Mouse (Mus musculus) left cerebral cortex, postnatal 4 days (tissue): ENCODE measurements at regions not wholly inside any gene's neighbourhood (a gene's known extent, or its start where the extent isn't known, plus 50 kb on each side); places are given as distances from the start of the nearest gene placed in this dataset.
"Not testable (repeated sequence)": the region's sequence is repeated elsewhere in the genome, so short reads cannot be mapped to it uniquely, and the experiment has no call there.

ENCODE experiments used
- DNase-seq: peaks from one replicate; pipeline ENCODE4 v3.0.0-alpha.2; 2022
- intact Hi-C: fragments of 180-260 bp; cut with DNase I; formaldehyde crosslinking; loops from one replicate; pipeline ENCODE4 v1.15.1; 2025

DNA sequence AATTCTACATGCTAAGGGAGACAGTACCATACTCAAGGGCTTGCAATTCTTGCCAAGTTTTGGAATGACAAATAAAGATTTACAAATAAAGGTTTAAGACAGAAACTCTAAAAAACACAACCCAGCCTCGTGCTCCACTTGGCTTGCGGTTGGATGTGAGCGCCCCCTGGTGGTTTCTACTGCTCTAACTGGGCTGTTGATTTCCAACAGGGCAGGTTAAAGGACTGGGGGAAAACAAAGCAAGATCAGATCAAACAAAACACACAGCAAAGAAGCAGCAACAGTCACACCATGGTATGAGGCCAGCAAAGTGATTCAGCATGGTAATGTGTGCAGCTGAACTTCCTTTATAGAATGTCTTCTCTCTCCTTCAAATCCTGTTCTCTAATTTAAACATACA lies 339.2 kb downstream of the Adam3 start:
- intact Hi-C loops = loop anchor here (2.0 kb wide), 1 partner anchor 790 kb away; no protein-coding TSS in a partner anchor
- DNase-seq = peak; percentile 84

DNA sequence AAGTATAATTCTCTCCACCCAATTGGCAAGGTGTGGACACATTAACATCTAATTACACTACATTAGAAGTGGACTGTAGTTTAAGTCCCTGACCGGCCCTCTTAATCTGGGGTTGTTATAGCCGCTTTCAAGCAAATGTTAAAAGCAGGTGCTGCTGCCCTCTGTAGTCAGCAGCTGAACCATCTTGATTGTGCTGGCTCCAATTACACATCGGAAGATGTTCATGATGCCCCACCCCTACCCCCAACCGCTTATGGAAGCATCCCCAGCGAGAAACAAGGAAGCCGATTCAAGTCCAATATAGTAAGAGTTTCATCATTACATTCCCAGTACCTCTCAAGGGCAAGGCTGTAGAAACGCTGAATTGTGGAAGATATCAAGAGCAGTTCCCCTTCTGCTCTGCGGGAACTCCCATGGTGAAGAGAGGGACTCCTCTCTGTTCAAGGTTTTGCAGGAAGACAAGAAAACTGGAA lies 341.7 kb downstream of the Adam3 start:
- intact Hi-C loops = no loop called here

GRCm38 (mm10) chr8:24383130-24383962 lies 342.3 kb downstream of the Adam3 start:
- intact Hi-C loops = no loop called here

More for the DNA sequence above, 341.7 kb downstream of the Adam3 start:
- DNase-seq = no peak

DNA sequence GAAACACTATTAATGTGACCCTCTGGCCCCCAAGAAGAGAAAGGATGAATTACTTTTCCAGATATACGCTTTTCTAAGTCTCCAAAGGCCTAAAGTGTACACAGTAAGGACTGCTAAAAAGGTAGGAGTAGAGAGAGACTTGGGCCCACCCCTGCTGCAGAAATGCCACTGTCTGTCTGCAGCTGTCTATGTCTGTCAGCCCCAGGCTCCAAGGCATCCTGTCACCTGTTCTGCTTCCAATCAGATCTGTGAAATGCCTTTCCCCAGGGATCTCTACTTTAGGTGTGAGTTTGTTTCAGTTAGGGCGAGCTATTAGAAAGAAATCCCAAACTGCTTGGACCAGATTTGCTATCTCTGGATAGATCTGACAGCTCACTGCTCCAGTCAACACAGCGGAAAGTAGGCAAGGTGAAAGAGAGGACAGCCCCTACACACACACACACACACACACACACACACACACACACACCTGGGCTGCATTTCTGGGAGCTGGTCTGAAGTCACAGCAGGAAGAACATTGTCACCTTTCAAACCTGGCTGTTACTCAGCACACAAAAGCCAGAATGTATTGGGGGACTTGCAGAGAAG lies 343.9 kb downstream of the Adam3 start:
- DNase-seq = no peak
- intact Hi-C loops = no loop called here

More at GRCm38 (mm10) chr8:24383130-24383962, 342.3 kb downstream of the Adam3 start:
- no peak for DNase-seq

DNA sequence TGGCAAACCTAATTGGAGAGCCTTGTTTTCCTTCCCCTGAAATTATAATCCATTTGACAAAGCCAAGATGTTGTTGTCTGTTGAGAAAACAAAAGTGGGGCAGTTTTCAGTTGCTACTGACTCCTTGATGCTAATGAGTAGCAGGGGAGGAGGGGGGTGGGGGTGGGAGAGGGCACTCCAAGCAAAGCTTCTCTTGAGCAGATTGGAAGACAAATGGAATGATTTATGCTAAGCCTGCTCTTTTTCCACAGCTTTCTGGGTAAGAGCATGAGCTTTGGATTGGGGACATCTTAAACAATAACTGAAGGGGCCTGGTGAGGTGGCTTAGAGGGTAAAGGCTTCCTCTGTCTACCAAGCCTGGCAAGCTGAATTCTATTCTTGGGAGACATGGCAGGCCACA lies 347.6 kb downstream of the Adam3 start:
- intact Hi-C loops = no loop called here
- no peak for DNase-seq

DNA sequence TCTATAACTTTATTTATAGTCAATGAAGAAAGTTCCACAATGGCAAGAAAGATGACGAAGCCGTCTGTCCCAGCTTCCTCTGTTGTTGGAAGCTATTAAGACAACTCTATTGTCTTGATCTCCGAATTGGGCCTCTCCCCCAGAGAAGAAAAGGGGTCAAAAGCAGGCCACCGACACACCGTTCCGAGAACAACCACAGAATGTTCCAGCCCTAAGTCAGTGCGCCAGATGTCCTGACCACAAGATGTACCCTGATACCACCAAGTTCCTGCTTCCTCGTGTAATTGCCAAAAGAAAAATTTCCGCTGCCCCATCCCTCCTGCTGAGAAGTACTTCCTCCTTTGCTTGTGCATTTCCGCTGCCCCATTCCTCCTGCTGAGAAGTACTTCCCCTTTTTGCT lies 348.8 kb downstream of the Adam3 start:
- DNase-seq, intact Hi-C loops: not testable (repeated sequence)

DNA sequence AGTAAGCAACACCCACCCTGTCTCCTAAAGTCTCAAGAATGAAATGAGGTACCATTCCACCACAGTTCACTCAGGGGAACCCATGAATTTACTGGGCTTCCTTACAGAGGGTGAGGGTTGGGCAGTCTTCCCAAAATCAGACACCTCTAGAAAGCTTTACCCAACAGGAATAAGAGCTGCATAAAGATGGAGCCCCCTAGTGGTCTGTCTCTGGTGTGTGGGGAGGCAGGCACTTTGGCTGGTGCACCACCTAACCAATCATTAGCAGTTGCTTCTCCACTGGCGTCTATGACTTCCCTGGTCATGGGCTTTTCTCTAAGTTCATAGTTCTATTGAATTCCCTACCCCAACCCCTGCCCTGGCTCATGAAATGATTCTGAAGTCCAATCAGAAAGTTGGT lies 351.1 kb downstream of the Adam3 start:
- no peak for DNase-seq
- intact Hi-C loops = no loop called here

DNA sequence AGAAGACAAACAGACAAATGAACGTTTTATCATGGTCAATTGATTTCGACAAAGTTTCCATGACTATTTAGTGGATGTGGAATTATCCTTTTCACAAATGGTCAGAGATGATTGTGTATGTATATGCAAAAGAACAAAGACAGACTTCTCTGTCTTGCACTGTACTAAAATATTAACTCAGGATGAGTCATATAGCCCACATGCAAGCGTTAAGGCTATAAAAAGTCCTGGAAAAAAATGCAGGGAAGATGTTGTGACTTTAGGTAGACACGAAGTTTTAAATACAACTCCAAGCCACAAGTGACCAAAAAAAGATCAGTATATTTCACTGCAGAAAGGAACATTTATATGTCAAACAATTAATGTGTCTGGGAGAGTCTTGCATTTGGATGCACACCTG lies 353.6 kb downstream of the Adam3 start:
- intact Hi-C loops = no loop called here
- no peak for DNase-seq

DNA sequence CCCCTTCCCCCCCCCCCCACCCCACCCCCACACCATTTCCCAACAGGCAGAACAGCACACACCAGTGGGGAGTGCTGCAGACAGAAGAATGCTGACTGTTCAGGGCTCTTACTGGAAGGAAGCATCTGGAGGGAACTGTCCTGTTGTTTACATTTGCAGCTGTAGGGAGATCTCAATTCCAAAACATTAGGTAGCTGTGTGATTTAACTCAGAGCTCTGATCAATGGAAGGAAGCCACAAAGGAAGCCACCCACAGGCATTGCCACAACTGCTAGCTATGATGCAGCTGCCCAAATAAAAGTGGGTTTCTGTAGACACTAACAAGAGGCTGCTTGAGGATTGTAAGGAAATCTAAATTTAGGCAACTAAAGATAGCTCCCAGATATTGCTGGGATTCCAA lies 359.7 kb downstream of the Adam3 start:
- no peak for DNase-seq
- intact Hi-C loops = no loop called here

- no peak for DNase-seq
Observed at GRCm38 (mm10) chr8:24364685-24365084, 361.0 kb downstream of the Adam3 start.

DNA sequence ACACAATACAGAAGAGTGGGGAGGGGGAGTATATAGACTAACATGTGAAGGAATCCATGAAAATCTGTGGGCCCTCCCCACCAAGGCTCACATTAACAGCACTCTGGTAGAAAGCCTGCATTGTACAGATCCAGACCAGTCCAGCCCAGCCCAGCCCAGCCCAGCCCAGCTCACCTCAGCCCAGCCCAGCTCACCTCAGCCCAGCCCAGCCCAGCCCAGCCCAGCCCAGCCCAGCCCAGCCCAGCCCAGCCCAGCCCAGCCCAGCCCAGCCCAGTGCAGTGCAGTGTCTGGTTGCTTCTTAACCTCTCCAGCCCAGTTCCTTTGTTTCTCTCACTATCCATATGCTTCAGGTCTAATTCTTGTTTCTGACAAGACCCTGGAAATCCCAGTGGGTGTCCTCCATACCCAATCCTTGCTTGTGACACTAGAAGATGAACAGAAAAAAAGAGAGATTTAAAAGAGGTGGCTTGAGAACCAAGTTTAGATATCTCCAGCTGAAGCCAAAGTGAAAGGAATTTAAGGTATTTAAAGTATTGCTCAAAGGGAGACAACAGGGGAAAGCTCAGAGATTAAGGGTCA lies 366.5 kb downstream of the Adam3 start:
- intact Hi-C loops = no loop called here
- no peak for DNase-seq

More at GRCm38 (mm10) chr8:24364685-24365084, 361.0 kb downstream of the Adam3 start:
- intact Hi-C loops = no loop called here

DNA sequence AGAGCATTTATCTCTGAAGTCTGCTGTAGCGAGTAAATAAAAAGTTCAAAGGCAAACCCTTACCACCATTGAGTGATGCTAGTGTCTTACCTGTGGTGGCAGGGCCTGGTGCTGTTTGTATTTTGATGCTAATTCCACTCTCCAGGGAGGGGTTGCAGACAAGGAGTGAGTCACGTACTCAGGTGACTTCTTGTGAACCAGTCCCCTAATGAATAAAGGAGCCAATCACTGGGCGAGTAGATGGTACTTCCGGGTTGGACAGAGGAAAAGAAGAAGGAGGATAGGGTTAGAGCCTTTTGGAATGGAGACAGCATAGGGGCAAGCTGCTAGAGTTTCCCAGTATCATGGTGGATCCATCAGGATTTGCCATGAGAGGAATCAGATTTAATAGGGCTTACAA lies 370.5 kb downstream of the Adam3 start:
- intact Hi-C loops = no loop called here
- DNase-seq = no peak

DNA sequence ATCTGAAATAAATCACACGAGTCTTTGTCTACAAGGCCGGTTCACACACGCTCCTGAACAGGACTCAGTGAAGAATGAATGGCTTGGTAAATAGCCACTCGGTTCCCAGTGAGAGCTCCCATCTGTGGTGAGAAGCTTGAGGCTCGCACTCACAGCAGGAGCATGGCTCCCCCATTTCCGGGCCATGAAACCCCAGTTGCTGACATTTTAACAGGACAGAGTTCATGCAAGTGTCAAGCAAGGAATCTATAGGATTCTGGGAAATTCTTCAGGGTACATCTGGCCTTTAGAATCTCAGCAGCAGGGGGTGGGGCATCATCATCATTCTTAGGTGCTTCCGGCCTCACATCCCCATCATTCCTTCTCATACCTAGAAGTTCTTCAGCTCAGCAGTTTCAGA lies 371.8 kb downstream of the Adam3 start:
- intact Hi-C loops = no loop called here
- DNase-seq = no peak

DNA sequence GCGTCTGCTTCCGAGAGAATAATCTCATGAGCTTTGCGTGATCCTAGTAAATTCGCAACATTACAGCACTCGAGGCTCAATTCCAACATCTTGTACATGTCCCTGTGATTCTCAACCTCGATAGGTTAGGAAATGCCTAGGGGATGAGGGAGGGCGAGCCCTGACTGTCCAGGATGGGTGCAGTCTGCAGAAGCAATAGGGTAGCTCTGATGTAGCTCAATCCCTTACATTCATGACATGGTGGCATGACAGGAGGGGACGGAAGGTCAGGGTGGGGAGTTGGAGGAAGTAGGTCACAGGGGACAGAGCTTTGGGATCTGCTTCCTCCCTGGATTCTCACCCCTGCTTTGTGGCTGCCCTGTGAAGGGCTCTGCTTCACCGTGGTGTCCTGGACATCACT lies 373.3 kb downstream of the Adam3 start:
- DNase-seq = no peak
- intact Hi-C loops = no loop called here

- no peak for DNase-seq
- intact Hi-C loops = no loop called here
Observed at GRCm38 (mm10) chr8:24351760-24352159, 373.9 kb downstream of the Adam3 start.

DNA sequence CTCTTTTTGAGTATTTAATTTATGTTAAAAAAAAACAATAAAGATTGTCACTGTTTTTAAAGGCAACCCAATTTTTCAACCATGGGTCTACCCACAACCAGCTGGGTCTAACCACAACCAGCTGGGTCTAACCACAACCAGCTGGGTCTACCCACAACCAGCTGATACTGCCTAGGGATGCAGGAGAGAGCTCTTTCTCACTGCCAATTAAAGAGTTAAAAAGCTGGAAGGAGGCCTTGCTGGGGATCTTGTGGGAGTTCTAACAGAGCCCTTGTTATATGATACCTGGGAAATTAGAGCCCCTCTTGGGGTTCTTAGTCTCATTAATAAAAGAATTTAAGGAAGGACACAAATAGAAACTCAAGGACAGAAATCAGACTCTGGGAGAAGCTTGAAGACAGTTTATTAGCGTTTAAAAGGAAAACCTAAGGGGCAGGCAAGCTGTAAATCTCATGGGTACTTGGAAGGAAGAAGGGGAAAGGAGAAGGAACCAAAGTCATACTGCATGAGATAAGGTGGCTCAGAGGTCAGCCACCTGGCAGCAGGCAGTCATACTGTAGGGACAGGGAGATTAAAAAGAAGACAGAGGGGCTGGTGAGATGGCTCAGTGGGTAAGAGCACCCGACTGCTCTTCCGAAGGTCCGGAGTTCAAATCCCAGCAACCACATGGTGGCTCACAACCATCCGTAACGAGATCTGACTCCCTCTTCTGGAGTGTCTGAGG lies 379.1 kb downstream of the Adam3 start:
- intact Hi-C loops = no loop called here
- no peak for DNase-seq

- no peak for DNase-seq
- intact Hi-C loops = loop anchor here (5.0 kb wide), 1 partner anchor 741 kb away; no protein-coding TSS in a partner anchor
Observed at GRCm38 (mm10) chr8:24338694-24339093, 387.0 kb downstream of the Adam3 start.

- intact Hi-C loops = loop anchor here (5.0 kb wide), 1 partner anchor 740 kb away; no protein-coding TSS in a partner anchor
- DNase-seq = peak; percentile 71
Observed at GRCm38 (mm10) chr8:24337635-24338034, 388.0 kb downstream of the Adam3 start.

DNA sequence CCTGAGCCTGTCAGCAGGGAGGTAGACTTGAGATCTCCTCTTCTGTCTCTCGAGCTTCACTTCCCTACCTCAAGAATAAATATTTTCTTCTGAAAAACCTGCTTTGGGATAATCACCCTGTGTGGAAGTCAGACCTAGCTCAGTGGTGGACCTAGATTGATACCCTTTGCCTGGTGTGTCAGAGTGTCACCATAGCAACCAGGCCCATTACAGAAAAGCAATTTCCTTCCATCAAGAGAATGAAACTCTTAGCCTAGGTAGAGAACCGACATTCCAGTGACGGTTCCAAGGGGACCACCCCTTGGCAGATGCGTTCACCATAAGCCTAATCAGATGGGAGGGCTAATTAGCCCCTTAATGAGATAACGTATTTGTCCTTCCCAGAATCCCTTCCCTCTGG lies 389.9 kb downstream of the Adam3 start:
- intact Hi-C loops = loop anchor here (5.0 kb wide), 1 partner anchor 738 kb away; no protein-coding TSS in a partner anchor
- no peak for DNase-seq

DNA sequence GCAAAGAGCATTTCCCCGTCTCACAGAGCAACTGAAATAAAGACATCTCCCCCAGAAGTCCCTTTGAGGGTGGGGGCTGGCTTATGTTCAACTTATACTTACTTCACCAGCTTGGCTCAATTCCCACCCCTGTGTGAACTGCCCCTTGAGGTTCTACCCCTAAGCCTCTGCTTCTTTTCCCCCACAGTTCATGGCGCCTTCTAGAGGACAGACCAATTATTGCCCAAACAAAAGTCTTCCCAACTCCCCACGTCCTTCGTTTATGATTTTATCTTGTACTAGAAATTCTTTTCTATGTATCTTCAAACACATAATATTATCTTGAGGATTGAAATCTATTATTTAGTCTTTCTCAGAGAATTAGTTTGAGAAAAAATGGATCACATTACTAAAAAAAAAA lies 391.9 kb downstream of the Adam3 start:
- intact Hi-C loops = no loop called here
- no peak for DNase-seq

DNA sequence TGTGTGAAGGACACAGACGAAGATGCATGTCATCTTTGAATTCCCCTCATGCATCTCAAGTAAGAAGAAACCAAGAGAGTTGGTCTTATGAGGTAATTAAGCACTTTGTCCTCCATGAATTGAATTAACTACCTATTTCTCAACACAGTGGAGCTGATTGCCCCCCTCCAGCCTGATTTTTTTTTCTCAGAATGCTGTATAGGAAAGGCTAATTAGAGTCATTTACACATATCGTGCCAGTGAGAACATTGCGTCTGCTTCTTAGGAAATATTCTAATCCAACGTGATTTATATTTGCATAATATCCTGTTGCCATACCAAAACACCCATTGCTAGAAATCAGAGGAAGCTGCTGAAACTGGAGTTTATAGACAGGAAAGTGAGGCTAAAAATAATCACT lies 414.8 kb downstream of the Adam3 start:
- intact Hi-C loops = no loop called here
- DNase-seq = no peak
